Mouse (Mus musculus): ENCODE data around the gene Gpr176. TPM values are rescaled to one million over a fixed set of nuclear protein-coding genes. Genes with fewer than 3 reads are reported as not detected.
A peak's percentile ranks its signal among the peaks of the same experiment; 100 is the strongest.

Gene Gpr176
- polyA plus RNA-seq, 1 experiment from 2014 or later: 0.39 TPM

DNA sequence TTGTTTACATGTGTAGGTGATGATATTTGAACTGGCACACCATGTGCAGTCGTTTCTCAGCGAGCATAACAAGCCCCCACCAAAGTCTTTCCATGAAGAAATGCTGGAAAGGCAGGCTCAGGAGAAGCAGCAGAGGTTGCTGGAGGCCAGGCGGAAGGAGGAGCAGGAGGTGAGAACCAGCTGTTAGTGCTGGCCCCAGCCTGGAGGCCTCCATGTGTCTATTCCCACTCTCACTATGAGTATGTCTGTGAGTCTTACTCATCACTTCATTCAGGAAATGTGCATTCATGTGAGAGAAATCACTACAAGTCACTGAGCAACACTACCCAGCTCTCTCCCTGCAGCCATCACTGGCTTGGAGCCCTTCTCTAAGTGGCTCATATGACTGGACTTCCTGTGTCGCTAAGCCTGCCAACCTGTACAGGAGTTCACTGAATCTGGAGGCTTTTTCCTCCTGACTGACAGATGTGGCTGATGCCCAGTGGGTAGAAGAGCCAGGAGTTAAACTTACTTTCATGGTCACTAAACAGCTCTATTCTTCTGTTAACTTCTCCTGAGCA is 35.2 kb upstream of the Gpr176 start:
- H3K4me2 ChIP-seq (replicated peaks; ENCODE audit: low read depth): no peak overlapping the region
- H3K27me3 ChIP-seq (ENCODE audit: control insufficient read depth, insufficient read depth, low read length): no peaks in the 10 kb centered on the region
- H3K4me1 ChIP-seq (replicated peaks; ENCODE audit: control insufficient read depth, insufficient read depth): no peaks in the 10 kb centered on the region
- TF ChIP-seq EP300 (optimal IDR thresholded peaks at IDR 0.05) (no peak), CTCF (IDR thresholded peaks at IDR 0.05; ENCODE audit: low read depth) (no peak)
- DNase-seq (ENCODE audit: low spot score) (no peak), ATAC-seq (ENCODE audit: low FRiP score, low TSS enrichment) (no peak)
- no peak overlapping the region for H3K9ac ChIP-seq (ENCODE audit: low read length)
- 64% methylated on average over 4 of the region's 4 CpGs for WGBS
- no peaks in the 10 kb centered on the region for H3K9me3 ChIP-seq (ENCODE audit: control insufficient read depth, low read length)
- peaks cover 14% of the 10 kb centered on the region for H3K36me3 ChIP-seq (ENCODE audit: control insufficient read depth, insufficient read depth, low read length)
- no peak overlapping the region for H3K4me3 ChIP-seq (ENCODE audit: low read depth, low read length)
- H3K27ac ChIP-seq (replicated peaks): no peak overlapping the region

DNA sequence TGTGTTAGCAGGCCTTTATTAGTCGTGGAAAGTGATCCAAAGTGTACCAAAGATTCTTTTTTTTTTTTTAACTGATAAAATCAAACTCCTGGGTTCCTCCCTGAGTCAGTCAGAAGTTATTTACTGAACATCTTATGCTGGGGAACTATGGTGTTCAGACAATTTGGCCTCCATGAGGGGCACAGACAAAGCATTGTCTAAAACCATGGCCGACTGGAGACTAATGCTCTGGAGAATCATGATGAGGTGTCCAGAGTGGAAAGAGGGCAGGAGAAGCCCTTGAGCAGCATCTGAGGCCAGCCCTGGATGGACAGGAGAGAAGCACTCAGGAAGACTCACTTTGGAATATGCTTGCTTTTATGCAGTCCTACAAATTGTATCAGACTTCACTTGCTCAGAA is 33.6 kb upstream of the Gpr176 start:
- DNase-seq (ENCODE audit: low spot score): no peak
- H3K27ac ChIP-seq (replicated peaks): no peak overlapping the region
- ATAC-seq (ENCODE audit: low FRiP score, low TSS enrichment): no peak
- H3K4me3 ChIP-seq (ENCODE audit: low read depth, low read length): no peak overlapping the region
- H3K27me3 ChIP-seq (ENCODE audit: control insufficient read depth, insufficient read depth, low read length): no peaks in the 10 kb centered on the region
- no peaks in the 10 kb centered on the region for H3K4me1 ChIP-seq (replicated peaks; ENCODE audit: control insufficient read depth, insufficient read depth)
- H3K9ac ChIP-seq (ENCODE audit: low read length): no peak overlapping the region
- peaks cover 2% of the 10 kb centered on the region; the same call in 1 of the 2 replicates for H3K36me3 ChIP-seq (ENCODE audit: control insufficient read depth, insufficient read depth, low read length)
- TF ChIP-seq EP300 (optimal IDR thresholded peaks at IDR 0.05) (no peak), CTCF (IDR thresholded peaks at IDR 0.05; ENCODE audit: low read depth) (no peak)
- no peaks in the 10 kb centered on the region for H3K9me3 ChIP-seq (ENCODE audit: control insufficient read depth, low read length)
- H3K4me2 ChIP-seq (replicated peaks; ENCODE audit: low read depth): no peak overlapping the region
- WGBS: 71% methylated on average over 2 of the region's 2 CpGs

DNA sequence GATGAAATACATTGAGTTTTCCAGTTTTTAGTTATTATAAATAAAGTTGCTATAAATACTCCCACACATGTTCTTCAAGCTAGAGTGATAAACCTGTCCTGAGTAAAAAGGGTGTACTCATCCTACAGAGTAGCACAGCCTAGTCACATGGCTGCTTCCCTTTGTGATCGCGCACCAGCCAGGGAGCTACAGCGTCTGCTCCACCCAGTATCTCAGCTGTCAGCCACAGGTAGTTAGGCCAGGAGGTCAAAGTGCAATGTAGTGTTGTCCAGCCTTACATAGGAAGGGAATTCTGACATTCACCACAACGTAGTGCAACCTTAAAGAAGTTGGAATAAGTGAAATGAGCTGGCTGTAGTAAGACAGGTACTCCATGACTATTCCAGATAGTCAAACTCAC is 32.3 kb upstream of the Gpr176 start:
- H3K4me3 ChIP-seq (ENCODE audit: low read depth, low read length): no peak overlapping the region
- 80% methylated on average over 4 of the region's 4 CpGs for WGBS
- H3K9me3 ChIP-seq (ENCODE audit: control insufficient read depth, low read length): no peaks in the 10 kb centered on the region
- no peaks in the 10 kb centered on the region; the same call in 1 of the 2 replicates for H3K36me3 ChIP-seq (ENCODE audit: control insufficient read depth, insufficient read depth, low read length)
- no peak overlapping the region for H3K27ac ChIP-seq (replicated peaks)
- no peak for DNase-seq (ENCODE audit: low spot score)
- no peak for ATAC-seq (ENCODE audit: low FRiP score, low TSS enrichment)
- no peaks in the 10 kb centered on the region for H3K27me3 ChIP-seq (ENCODE audit: control insufficient read depth, insufficient read depth, low read length)
- TF ChIP-seq CTCF (IDR thresholded peaks at IDR 0.05; ENCODE audit: low read depth) (no peak), EP300 (optimal IDR thresholded peaks at IDR 0.05) (no peak)
- H3K9ac ChIP-seq (ENCODE audit: low read length): no peak overlapping the region
- no peaks in the 10 kb centered on the region for H3K4me1 ChIP-seq (replicated peaks; ENCODE audit: control insufficient read depth, insufficient read depth)
- H3K4me2 ChIP-seq (replicated peaks; ENCODE audit: low read depth): no peak overlapping the region

DNA sequence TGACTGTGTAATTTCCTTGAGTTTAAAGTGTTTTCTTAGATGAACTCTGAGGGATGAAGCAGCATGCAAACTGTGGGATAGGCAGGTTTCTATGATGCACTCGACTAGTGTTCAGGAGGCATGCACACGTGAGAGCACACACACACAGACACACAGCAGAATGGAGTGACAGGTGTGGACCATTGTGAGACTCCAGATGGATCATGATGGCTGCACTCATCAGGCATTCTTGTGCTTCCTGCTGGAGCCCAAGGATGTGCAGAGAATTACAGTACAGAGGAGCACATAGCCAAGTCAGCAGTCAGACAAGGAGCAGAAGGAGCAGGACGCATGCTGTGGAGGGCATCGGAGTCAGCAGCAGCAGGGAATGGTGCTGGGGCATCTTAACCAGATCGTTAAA is 31.1 kb upstream of the Gpr176 start:
- ATAC-seq (ENCODE audit: low FRiP score, low TSS enrichment): no peak
- Histone ChIP-seq H3K36me3 (ENCODE audit: control insufficient read depth, insufficient read depth, low read length) (no peaks in the 10 kb centered on the region), H3K9ac (ENCODE audit: low read length) (no peak overlapping the region), H3K4me3 (ENCODE audit: low read depth, low read length) (no peak overlapping the region), H3K4me1 (replicated peaks; ENCODE audit: control insufficient read depth, insufficient read depth) (no peaks in the 10 kb centered on the region), H3K27me3 (ENCODE audit: control insufficient read depth, insufficient read depth, low read length) (no peaks in the 10 kb centered on the region), H3K4me2 (replicated peaks; ENCODE audit: low read depth) (no peak overlapping the region), H3K27ac (replicated peaks) (no peak overlapping the region), H3K9me3 (ENCODE audit: control insufficient read depth, low read length) (no peaks in the 10 kb centered on the region)
- DNase-seq (ENCODE audit: low spot score): no peak
- TF ChIP-seq CTCF (IDR thresholded peaks at IDR 0.05; ENCODE audit: low read depth) (no peak), EP300 (optimal IDR thresholded peaks at IDR 0.05) (no peak)
- WGBS: 88% methylated on average over 5 of the region's 5 CpGs

DNA sequence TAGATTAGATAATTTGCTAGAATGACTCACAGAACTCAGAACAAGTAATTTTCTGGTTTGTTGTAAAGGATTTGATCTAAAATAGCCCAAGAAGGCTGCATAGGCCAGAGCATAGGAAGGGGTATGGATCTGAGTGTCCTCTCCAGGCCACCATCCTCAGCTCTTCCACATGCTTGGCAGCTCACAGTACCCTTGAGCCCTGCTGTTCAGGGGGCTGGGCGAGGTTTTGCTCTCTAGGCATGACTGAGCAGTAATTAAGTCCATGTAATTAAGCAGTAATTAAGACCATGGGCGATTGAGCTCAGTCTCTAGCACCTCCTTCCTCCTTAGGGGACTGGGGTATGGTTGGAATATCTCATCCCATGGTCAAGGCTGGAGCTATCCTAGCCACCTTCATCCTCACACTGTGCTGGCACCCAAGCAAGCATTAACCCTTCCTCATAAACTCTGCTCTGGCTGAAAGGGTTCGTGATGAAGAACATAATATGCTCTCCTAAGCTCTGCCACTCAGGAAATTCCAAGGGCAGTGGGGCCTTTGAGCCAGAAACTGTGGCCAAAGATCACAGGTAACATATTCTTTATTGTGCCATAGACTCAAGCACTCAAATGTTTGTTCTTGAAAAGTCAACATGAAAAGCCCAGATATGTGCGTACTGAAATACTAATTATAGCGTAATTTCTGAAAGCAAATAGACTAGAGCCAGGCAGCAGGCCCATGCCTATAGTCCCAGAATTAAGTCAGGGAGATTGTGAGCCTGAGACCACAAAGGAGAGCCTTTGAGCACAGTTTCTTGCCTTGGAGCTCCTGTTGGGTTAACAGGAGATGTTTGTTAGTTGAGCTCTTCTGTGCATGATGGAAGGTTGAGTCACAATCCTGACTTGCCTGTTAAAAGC is 28.9 kb upstream of the Gpr176 start:
- no peak overlapping the region for H3K4me3 ChIP-seq (ENCODE audit: low read depth, low read length)
- no peaks in the 10 kb centered on the region for H3K36me3 ChIP-seq (ENCODE audit: control insufficient read depth, insufficient read depth, low read length)
- H3K4me2 ChIP-seq (replicated peaks; ENCODE audit: low read depth): no peak overlapping the region
- peak overlapping the region; percentile 53 for H3K27ac ChIP-seq (replicated peaks)
- no peaks in the 10 kb centered on the region for H3K9me3 ChIP-seq (ENCODE audit: control insufficient read depth, low read length)
- H3K9ac ChIP-seq (ENCODE audit: low read length): no peak overlapping the region
- ATAC-seq (ENCODE audit: low FRiP score, low TSS enrichment) (peak; percentile 90), DNase-seq (ENCODE audit: low spot score) (peak; percentile 51)
- H3K27me3 ChIP-seq (ENCODE audit: control insufficient read depth, insufficient read depth, low read length): no peaks in the 10 kb centered on the region
- H3K4me1 ChIP-seq (replicated peaks; ENCODE audit: control insufficient read depth, insufficient read depth): no peaks in the 10 kb centered on the region
- WGBS: 66% methylated on average over 5 of the region's 5 CpGs
- no peak for TF ChIP-seq EP300 (optimal IDR thresholded peaks at IDR 0.05)
- TF ChIP-seq CTCF (IDR thresholded peaks at IDR 0.05; ENCODE audit: low read depth): no peak

DNA sequence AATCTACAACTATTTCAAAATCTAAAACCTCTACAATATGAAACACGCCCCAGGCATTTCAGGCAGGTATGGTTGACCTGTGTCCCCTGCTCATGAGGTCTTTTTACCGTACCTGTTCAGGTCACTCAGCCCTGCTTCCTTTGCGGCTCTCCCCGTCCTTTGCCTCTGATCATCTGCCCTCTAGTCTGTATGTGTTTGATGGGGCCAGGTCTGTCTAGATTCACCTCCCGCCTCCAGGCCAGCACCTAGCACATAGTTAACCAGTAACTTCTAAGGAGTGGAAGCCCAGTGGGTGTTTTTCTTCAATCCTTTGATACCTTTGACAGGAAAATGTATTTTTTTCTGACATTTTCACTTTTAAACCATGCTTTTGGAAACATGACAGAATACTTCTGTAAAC is 26.5 kb upstream of the Gpr176 start:
- H3K4me1 ChIP-seq (replicated peaks; ENCODE audit: control insufficient read depth, insufficient read depth): no peaks in the 10 kb centered on the region
- ATAC-seq (ENCODE audit: low FRiP score, low TSS enrichment) (no peak), DNase-seq (ENCODE audit: low spot score) (no peak)

More for the DNA sequence above, 26.5 kb upstream of the Gpr176 start:
- 71% methylated on average over 5 of the region's 5 CpGs for WGBS
- H3K9me3 ChIP-seq (ENCODE audit: control insufficient read depth, low read length): no peaks in the 10 kb centered on the region
- no peak overlapping the region for H3K27ac ChIP-seq (replicated peaks)
- no peak overlapping the region for H3K4me3 ChIP-seq (ENCODE audit: low read depth, low read length)
- H3K27me3 ChIP-seq (ENCODE audit: control insufficient read depth, insufficient read depth, low read length): no peaks in the 10 kb centered on the region
- H3K36me3 ChIP-seq (ENCODE audit: control insufficient read depth, insufficient read depth, low read length): no peaks in the 10 kb centered on the region
- TF ChIP-seq CTCF (IDR thresholded peaks at IDR 0.05; ENCODE audit: low read depth): no peak
- no peak for TF ChIP-seq EP300 (optimal IDR thresholded peaks at IDR 0.05)
- H3K9ac ChIP-seq (ENCODE audit: low read length): no peak overlapping the region
- H3K4me2 ChIP-seq (replicated peaks; ENCODE audit: low read depth): no peak overlapping the region

Data from stomach, postnatal 0 days (tissue).